Mouse (Mus musculus): Measurements from ENCODE around the gene C2cd2. TPM values are rescaled to one million over a fixed set of nuclear protein-coding genes. Genes with fewer than 3 reads are reported as not detected.

C2cd2 gene
- total and polyA plus RNA-seq, 2 experiments from 2014 or later = 16.8 to 47.7 TPM

GRCm38 (mm10) chr16:97851741-97852319 is 110.6 kb downstream of the C2cd2 start, which contains the start of gene Prdm15:
Gene Prdm15 (minus strand): TSS chr16:97851850.
- 2% methylated on average over 30 of the region's 31 CpGs for WGBS

GRCm38 (mm10) chr16:97851061-97851740 is 111.2 kb downstream of the C2cd2 start:
- H3K4me3 ChIP-seq (ENCODE audit: low read length) = peak overlapping the region; percentile 91

More at GRCm38 (mm10) chr16:97851741-97852319, 110.6 kb downstream of the C2cd2 start, which contains the start of gene Prdm15:
- peak; percentile 88 for ATAC-seq
- no peaks in the 10 kb centered on the region for H3K36me3 ChIP-seq (ENCODE audit: insufficient read depth, low read length)
- no peaks in the 10 kb centered on the region for H3K9me3 ChIP-seq (ENCODE audit: low read length)
- H3K4me1 ChIP-seq (ENCODE audit: insufficient read depth, low read length) = 0 out of 2 replicates have a peak, but pooled peaks cover 3% of the 10 kb centered on the region
- H3K9ac ChIP-seq (replicated peaks; ENCODE audit: low read length) = peak within 1 kb of the TSS; percentile 92
- H3K4me2 ChIP-seq (ENCODE audit: low read depth, low read length) = peak within 1 kb of the TSS; percentile 86
- H3K27ac ChIP-seq = peak within 1 kb of the TSS; percentile 100
- TF ChIP-seq CTCF (IDR thresholded peaks at IDR 0.05; ENCODE audit: low read depth) = no peak
- DNase-seq (ENCODE audit: low spot score) = peak; percentile 92
- no peaks in the 10 kb centered on the region for H3K27me3 ChIP-seq (ENCODE audit: insufficient read depth, low read length)
- peak within 1 kb of the TSS; percentile 91 for H3K4me3 ChIP-seq (ENCODE audit: low read length)

GRCm38 (mm10) chr16:97850667-97851060 is 111.7 kb downstream of the C2cd2 start:
- Histone ChIP-seq H3K9me3 (ENCODE audit: low read length) (no peaks in the 10 kb centered on the region), H3K9ac (replicated peaks; ENCODE audit: low read length) (peak overlapping the region; percentile 92), H3K4me1 (ENCODE audit: insufficient read depth, low read length) (0 out of 2 replicates have a peak, but pooled peaks cover 3% of the 10 kb centered on the region), H3K36me3 (ENCODE audit: insufficient read depth, low read length) (no peaks in the 10 kb centered on the region), H3K27me3 (ENCODE audit: insufficient read depth, low read length) (no peaks in the 10 kb centered on the region), H3K4me3 (ENCODE audit: low read length) (peak overlapping the region; percentile 91), H3K4me2 (ENCODE audit: low read depth, low read length) (peak overlapping the region; percentile 86), H3K27ac (peak overlapping the region; percentile 100)
- DNase-seq (ENCODE audit: low spot score) (peak; percentile 74), ATAC-seq (peak; percentile 68)
- TF ChIP-seq CTCF (IDR thresholded peaks at IDR 0.05; ENCODE audit: low read depth) = no peak
- WGBS = 2% methylated on average over 11 of the region's 11 CpGs

More at GRCm38 (mm10) chr16:97851061-97851740, 111.2 kb downstream of the C2cd2 start:
- ATAC-seq = peak; percentile 90
- peak overlapping the region; percentile 92 for H3K9ac ChIP-seq (replicated peaks; ENCODE audit: low read length)
- TF ChIP-seq CTCF (IDR thresholded peaks at IDR 0.05; ENCODE audit: low read depth) = no peak
- no peaks in the 10 kb centered on the region for H3K9me3 ChIP-seq (ENCODE audit: low read length)
- 1% methylated on average over 71 of the region's 77 CpGs for WGBS
- 0 out of 2 replicates have a peak, but pooled peaks cover 3% of the 10 kb centered on the region for H3K4me1 ChIP-seq (ENCODE audit: insufficient read depth, low read length)
- H3K27me3 ChIP-seq (ENCODE audit: insufficient read depth, low read length) = no peaks in the 10 kb centered on the region
- H3K36me3 ChIP-seq (ENCODE audit: insufficient read depth, low read length) = no peaks in the 10 kb centered on the region
- H3K27ac ChIP-seq = peak overlapping the region; percentile 100
- peak overlapping the region; percentile 86 for H3K4me2 ChIP-seq (ENCODE audit: low read depth, low read length)
- peak; percentile 94 for DNase-seq (ENCODE audit: low spot score)

- Histone ChIP-seq H3K9ac (replicated peaks; ENCODE audit: low read length) (no peak overlapping the region), H3K4me2 (ENCODE audit: low read depth, low read length) (no peak overlapping the region)
- WGBS = 77% methylated on average over 6 of the region's 6 CpGs
Measured at GRCm38 (mm10) chr16:97848832-97849231, 113.6 kb downstream of the C2cd2 start.

GRCm38 (mm10) chr16:97844967-97845937 is 117.1 kb downstream of the C2cd2 start:
- H3K4me3 ChIP-seq (ENCODE audit: low read length) = no peak overlapping the region
- WGBS = 89% methylated on average over 12 of the region's 12 CpGs
- no peaks in the 10 kb centered on the region for H3K9me3 ChIP-seq (ENCODE audit: low read length)
- H3K36me3 ChIP-seq (ENCODE audit: insufficient read depth, low read length) = no peaks in the 10 kb centered on the region
- ATAC-seq (no peak), DNase-seq (ENCODE audit: low spot score) (no peak)
- H3K4me1 ChIP-seq (ENCODE audit: insufficient read depth, low read length) = 0 out of 2 replicates have a peak, but pooled peaks cover 3% of the 10 kb centered on the region
- TF ChIP-seq CTCF (IDR thresholded peaks at IDR 0.05; ENCODE audit: low read depth) = no peak
- no peaks in the 10 kb centered on the region for H3K27me3 ChIP-seq (ENCODE audit: insufficient read depth, low read length)
- no peak overlapping the region for H3K4me2 ChIP-seq (ENCODE audit: low read depth, low read length)
- no peak overlapping the region for H3K9ac ChIP-seq (replicated peaks; ENCODE audit: low read length)
- no peak overlapping the region for H3K27ac ChIP-seq

More at GRCm38 (mm10) chr16:97848832-97849231, 113.6 kb downstream of the C2cd2 start:
- no peak for ATAC-seq
- H3K27ac ChIP-seq = no peak overlapping the region
- no peak for TF ChIP-seq CTCF (IDR thresholded peaks at IDR 0.05; ENCODE audit: low read depth)
- DNase-seq (ENCODE audit: low spot score) = no peak
- H3K4me1 ChIP-seq (ENCODE audit: insufficient read depth, low read length) = 0 out of 2 replicates have a peak, but pooled peaks cover 3% of the 10 kb centered on the region
- no peaks in the 10 kb centered on the region for H3K9me3 ChIP-seq (ENCODE audit: low read length)
- H3K4me3 ChIP-seq (ENCODE audit: low read length) = no peak overlapping the region
- no peaks in the 10 kb centered on the region for H3K27me3 ChIP-seq (ENCODE audit: insufficient read depth, low read length)
- no peaks in the 10 kb centered on the region for H3K36me3 ChIP-seq (ENCODE audit: insufficient read depth, low read length)

- no peak overlapping the region for H3K4me2 ChIP-seq (ENCODE audit: low read depth, low read length)
- no peak overlapping the region for H3K9ac ChIP-seq (replicated peaks; ENCODE audit: low read length)
- H3K27me3 ChIP-seq (ENCODE audit: insufficient read depth, low read length) = no peaks in the 10 kb centered on the region
- no peaks in the 10 kb centered on the region for H3K4me1 ChIP-seq (ENCODE audit: insufficient read depth, low read length)
- no peak overlapping the region for H3K4me3 ChIP-seq (ENCODE audit: low read length)
- no peak for ATAC-seq
- peaks cover 62% of the 10 kb centered on the region for H3K36me3 ChIP-seq (ENCODE audit: insufficient read depth, low read length)
- 91% methylated on average over 3 of the region's 3 CpGs for WGBS
- no peaks in the 10 kb centered on the region for H3K9me3 ChIP-seq (ENCODE audit: low read length)
- DNase-seq (ENCODE audit: low spot score) = no peak
- no peak overlapping the region for H3K27ac ChIP-seq
- TF ChIP-seq CTCF (IDR thresholded peaks at IDR 0.05; ENCODE audit: low read depth) = no peak
Measured at GRCm38 (mm10) chr16:97832154-97832553, 130.2 kb downstream of the C2cd2 start.

All from hindbrain, postnatal 0 days (tissue).